Mouse (Mus musculus) splenic B cell, adult 2 months (primary cell): ENCODE results near the gene Gm20388.

Source experiments
- DNase-seq: peaks from one replicate; pipeline ENCODE4 v3.0.0-alpha.2; 2011; ENCODE audit warnings: low read depth, low spot score
- H3K27me3 ChIP-seq: 2 replicates; pipeline ENCODE4 v1.6.1; 2012; ENCODE audit warnings: mild to moderate bottlenecking, low read length, moderate library complexity, mixed read lengths; ENCODE audit not compliant: control insufficient read depth, poor library complexity, insufficient read depth, severe bottlenecking
- H3K36me3 ChIP-seq: 2 replicates; pipeline ENCODE4 v1.6.1; 2012; ENCODE audit warnings: mild to moderate bottlenecking, low read length, moderate library complexity, mixed read lengths; ENCODE audit not compliant: control insufficient read depth, poor library complexity, insufficient read depth, severe bottlenecking

Gm20388 gene

GRCm38 (mm10) chr8:120316707-120317106, 406.1 kb downstream of the Gm20388 start:
- no peak for DNase-seq
- H3K27me3 ChIP-seq = no peaks in the 10 kb centered on the region
- no peaks in the 10 kb centered on the region for H3K36me3 ChIP-seq

GRCm38 (mm10) chr8:120317118-120317824, 406.6 kb downstream of the Gm20388 start:
- Histone ChIP-seq H3K36me3 (no peaks in the 10 kb centered on the region), H3K27me3 (no peaks in the 10 kb centered on the region)
- DNase-seq = no peak

- H3K27me3 ChIP-seq = no peaks in the 10 kb centered on the region
- DNase-seq = no peak
Measured at GRCm38 (mm10) chr8:120318476-120318991, 407.9 kb downstream of the Gm20388 start.

GRCm38 (mm10) chr8:120319449-120319848, 408.8 kb downstream of the Gm20388 start:
- H3K27me3 ChIP-seq = no peaks in the 10 kb centered on the region
- DNase-seq = peak; percentile 91
- H3K36me3 ChIP-seq = no peaks in the 10 kb centered on the region

More at GRCm38 (mm10) chr8:120318476-120318991, 407.9 kb downstream of the Gm20388 start:
- H3K36me3 ChIP-seq = no peaks in the 10 kb centered on the region

GRCm38 (mm10) chr8:120320146-120320545, 409.5 kb downstream of the Gm20388 start:
- Histone ChIP-seq H3K36me3 (no peaks in the 10 kb centered on the region), H3K27me3 (no peaks in the 10 kb centered on the region)
- DNase-seq = no peak

- Histone ChIP-seq H3K27me3 (no peaks in the 10 kb centered on the region), H3K36me3 (no peaks in the 10 kb centered on the region)
- peak; percentile 75 for DNase-seq
Measured at GRCm38 (mm10) chr8:120321724-120322123, 411.1 kb downstream of the Gm20388 start.

- peak; percentile 75 for DNase-seq
- no peaks in the 10 kb centered on the region for H3K36me3 ChIP-seq
- H3K27me3 ChIP-seq = no peaks in the 10 kb centered on the region
Measured at GRCm38 (mm10) chr8:120322956-120323448, 412.4 kb downstream of the Gm20388 start.

GRCm38 (mm10) chr8:120324555-120324954, 413.9 kb downstream of the Gm20388 start:
- no peak for DNase-seq
- Histone ChIP-seq H3K36me3 (no peaks in the 10 kb centered on the region), H3K27me3 (no peaks in the 10 kb centered on the region)

- no peaks in the 10 kb centered on the region for H3K36me3 ChIP-seq
- H3K27me3 ChIP-seq = no peaks in the 10 kb centered on the region
- no peak for DNase-seq
Measured at GRCm38 (mm10) chr8:120325172-120325767, 414.6 kb downstream of the Gm20388 start.

- DNase-seq = peak; percentile 60
- no peaks in the 10 kb centered on the region for H3K27me3 ChIP-seq
- no peaks in the 10 kb centered on the region for H3K36me3 ChIP-seq
Measured at GRCm38 (mm10) chr8:120327131-120327554, 416.5 kb downstream of the Gm20388 start.

- no peaks in the 10 kb centered on the region for H3K27me3 ChIP-seq
- no peaks in the 10 kb centered on the region for H3K36me3 ChIP-seq
- no peak for DNase-seq
Measured at GRCm38 (mm10) chr8:120328361-120329022, 417.9 kb downstream of the Gm20388 start.

- Histone ChIP-seq H3K27me3 (no peaks in the 10 kb centered on the region), H3K36me3 (no peaks in the 10 kb centered on the region)
- no peak for DNase-seq
Measured at GRCm38 (mm10) chr8:120329030-120329748, 418.5 kb downstream of the Gm20388 start.

GRCm38 (mm10) chr8:120331027-120331426, 420.4 kb downstream of the Gm20388 start:
- no peak for DNase-seq
- H3K27me3 ChIP-seq = no peaks in the 10 kb centered on the region
- no peaks in the 10 kb centered on the region for H3K36me3 ChIP-seq

GRCm38 (mm10) chr8:120332379-120333229, 422.0 kb downstream of the Gm20388 start:
- peak; percentile 79 for DNase-seq
- no peaks in the 10 kb centered on the region for H3K36me3 ChIP-seq
- no peaks in the 10 kb centered on the region for H3K27me3 ChIP-seq
